Mouse (Mus musculus): ENCODE measurements at regions not wholly inside any gene's neighbourhood (a gene's known extent, or its start where the extent isn't known, plus 50 kb on each side); places are given as distances from the start of the nearest gene placed in this dataset.

DNA sequence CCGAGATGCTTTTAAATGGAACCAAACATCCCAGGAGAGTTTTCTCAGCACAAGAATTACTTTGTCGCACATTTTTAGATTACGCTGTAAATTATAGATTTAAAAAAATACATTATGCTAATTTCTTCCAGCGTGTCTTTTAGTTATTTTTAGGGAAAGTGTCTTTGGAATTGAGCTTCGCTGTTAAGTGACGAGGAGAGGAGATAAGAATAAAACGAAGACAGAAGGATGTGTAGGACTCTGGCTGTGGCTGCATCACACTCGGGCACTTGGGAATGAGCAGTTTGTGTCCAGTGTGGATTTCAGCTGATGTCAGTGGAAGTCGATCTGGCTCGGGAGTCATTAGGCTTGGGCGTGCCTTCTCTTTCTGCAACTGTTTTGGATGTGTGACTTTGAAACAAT is 77.3 kb upstream of the Zfp280d start:
- TF ChIP-seq CTCF (IDR thresholded peaks at IDR 0.05; ENCODE audit: low read depth) (no peak), EP300 (IDR thresholded peaks at IDR 0.05; ENCODE audit: low read depth) (no peak)

Measured in liver, postnatal 0 days (tissue).